Mouse (Mus musculus) testis, adult 10 weeks (tissue): Measurements from ENCODE around the gene Zfp445. TPM values are rescaled to one million over a fixed set of nuclear protein-coding genes. Genes with fewer than 3 reads are reported as not detected.

Source experiments
- polyA plus RNA-seq: library from polyadenylated mRNA; stranded (reverse); fragments of 350-450 nt; fragmentation: Illumina TruSeq; extraction: RNeasy Lipid Tissue Mini Kit (QIAGEN cat#74804); gene quantifications from one replicate; pipeline ENCODE4 v1.2.3, GENCODE M21; 2014; ENCODE audit warnings: low read depth, low replicate concordance

The Zfp445 gene
- polyA plus RNA-seq, result 74.9 TPM

GRCm38 (mm10) chr9:122865697-122866166, at the start of gene Zfp445:
TSS of gene Zfp445 (minus strand) at chr9:122866006.

GRCm38 (mm10) chr9:122885385-122885784, 19.6 kb upstream of the Zfp445 start, which contains the start of gene Zkscan7:
TSS of gene Zkscan7 (plus strand) at chr9:122885685.

DNA sequence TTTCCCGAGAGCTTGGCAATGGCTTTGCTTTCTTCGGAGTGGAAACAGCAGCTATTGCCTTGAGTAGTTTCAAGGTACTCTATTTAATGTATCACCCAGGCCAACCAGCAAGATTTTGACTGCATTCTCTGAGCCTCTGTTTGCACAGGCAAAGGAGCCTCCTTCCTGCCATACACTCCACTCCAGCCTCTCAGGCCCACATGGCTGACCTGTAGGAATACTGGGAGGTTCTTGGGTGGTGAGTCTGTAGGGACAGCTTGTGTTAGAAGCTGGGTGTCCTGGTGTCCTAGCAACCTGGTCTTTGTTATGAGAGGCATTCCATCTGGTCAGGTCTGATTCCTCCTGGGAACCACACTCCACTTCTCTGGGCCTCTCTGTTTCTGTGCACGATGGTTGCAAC, 22.0 kb downstream of the Zfp445 start, which contains the start of gene Gm35549:
Gene Gm35549, minus strand, starts transcription at position 276 of the 400 bp plus-strand sequence.

DNA sequence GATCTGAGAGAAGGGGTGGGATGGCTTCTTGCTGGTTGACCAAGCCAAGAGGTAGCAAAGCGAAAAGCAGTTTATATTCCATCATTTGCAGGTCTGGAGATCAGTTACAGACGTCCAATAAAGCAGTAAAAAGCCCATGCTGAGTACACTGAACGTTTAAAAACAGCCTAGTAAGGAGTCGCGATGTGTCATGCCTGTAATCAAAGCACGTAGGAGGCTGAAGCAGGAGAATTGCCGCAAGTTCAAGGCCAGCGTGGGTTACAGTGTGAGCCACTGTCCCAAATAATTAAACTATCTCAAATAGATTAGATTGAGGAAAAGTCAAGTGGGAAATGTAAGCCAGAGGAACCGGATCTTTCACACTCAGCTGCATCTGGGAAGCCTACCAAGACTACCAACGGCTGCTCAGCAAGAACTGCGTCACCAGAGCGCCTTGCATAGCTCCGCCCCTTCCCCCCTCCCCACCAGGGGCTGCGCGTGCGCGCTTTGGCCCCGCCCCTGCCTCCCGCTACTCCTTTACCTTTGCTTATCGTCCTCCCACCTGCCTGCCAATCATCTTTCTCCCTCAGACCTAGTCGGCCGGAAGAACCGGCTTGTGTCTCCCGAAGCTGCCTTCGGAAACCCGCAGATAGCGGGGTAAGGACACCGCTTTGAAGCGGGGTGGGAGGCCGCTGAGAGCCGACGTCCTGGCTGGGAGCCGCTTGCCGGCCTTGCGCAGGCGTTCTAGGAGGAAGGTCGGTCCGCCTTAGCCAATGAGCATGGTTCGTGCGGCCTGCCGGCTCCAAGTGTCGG, 60.6 kb downstream of the Zfp445 start, which contains the start of gene Tcaim:
Gene Tcaim, plus strand, starts transcription at position 487 of the 792 bp plus-strand sequence.

Other genes with a start within 250 kb of the Zfp445 start
- gene Topaz1, start 118.7 kb downstream of the Zfp445 start, polyA plus RNA-seq, result 39.6 TPM
- 20.8 TPM for gene Tcaim, start 60.5 kb downstream of the Zfp445 start, polyA plus RNA-seq
- 15.5 TPM for gene Gm35549, start 22.0 kb downstream of the Zfp445 start, polyA plus RNA-seq
- 42.2 TPM for gene Zkscan7, start 19.7 kb upstream of the Zfp445 start, polyA plus RNA-seq
- 106 TPM for gene Zfp105, start 57.1 kb upstream of the Zfp445 start, polyA plus RNA-seq
- 27.7 TPM for gene 1110059G10Rik, start 85.0 kb upstream of the Zfp445 start, polyA plus RNA-seq
- 134 TPM for gene Kif15, start 85.0 kb upstream of the Zfp445 start, polyA plus RNA-seq
- gene Tmem42, start 155.3 kb upstream of the Zfp445 start, polyA plus RNA-seq, result 6.3 TPM
- 0.78 TPM for gene Tgm4, start 168.7 kb upstream of the Zfp445 start, polyA plus RNA-seq
- gene Zdhhc3, start 247.2 kb upstream of the Zfp445 start, polyA plus RNA-seq, result 8.1 TPM
- gene Exosc7, start 247.2 kb upstream of the Zfp445 start, polyA plus RNA-seq, result 7.4 TPM